Mouse (Mus musculus): ENCODE data around the gene Lypd6b.
A peak's percentile ranks its signal among the peaks of the same experiment; 100 is the strongest.

The Lypd6b gene

DNA sequence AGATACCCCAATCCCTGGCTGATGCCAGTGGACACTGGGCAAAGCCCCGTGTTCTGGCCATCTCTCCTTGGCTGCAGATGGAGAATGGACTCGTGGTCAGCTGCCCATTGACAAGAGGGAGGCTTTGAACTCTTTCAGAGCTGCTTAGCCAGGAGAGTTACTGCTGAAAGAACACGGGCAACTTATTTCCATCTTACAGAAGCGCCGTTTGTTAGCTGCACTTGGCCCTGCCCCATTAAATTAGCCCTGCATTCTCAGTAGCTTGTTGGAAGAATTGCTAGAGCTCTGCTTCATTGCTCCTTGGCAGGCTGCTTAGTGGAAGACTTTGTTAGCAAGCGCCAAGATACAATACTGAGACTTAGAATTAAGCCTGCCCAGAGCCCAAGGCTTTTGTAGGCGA lies 81.6 kb downstream of the Lypd6b start:
- DNase-seq (ENCODE audit: low spot score): peak; percentile 18

DNA sequence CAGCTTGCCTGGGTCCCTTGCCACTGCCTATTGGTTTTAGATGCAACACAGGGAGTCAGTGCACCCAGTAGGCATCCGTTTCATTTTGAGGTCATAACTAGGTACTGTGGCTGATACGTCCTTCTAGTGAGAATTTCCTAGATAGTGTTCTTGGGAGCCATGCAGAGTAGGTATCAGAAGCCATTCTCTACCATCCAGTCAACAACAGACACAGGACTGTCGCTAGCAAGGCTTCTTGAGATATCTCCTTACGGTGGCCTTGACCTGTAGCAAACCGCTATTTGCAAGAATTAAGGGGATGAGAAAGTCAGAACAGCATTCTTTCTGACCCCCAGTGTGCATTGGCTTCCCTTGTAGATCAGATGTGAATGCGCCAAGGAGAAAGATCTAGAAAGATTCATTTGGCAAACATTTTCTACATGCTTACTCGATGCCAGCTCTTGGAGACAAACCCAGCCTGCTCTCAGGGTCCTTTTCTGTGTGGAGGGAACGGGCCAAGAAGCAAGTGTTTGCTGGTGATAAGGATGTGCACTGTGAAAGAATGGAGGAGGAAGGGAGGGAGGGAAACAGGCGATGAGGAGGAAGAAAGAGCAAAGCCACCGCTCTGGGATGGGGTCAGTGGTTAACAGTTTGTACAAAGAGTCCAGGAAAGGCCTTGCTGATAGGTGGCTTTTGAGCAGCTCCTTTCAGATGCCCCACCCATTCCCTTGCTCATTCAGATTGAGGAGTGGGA lies 82.5 kb downstream of the Lypd6b start:
- no peak for DNase-seq (ENCODE audit: low spot score)

DNA sequence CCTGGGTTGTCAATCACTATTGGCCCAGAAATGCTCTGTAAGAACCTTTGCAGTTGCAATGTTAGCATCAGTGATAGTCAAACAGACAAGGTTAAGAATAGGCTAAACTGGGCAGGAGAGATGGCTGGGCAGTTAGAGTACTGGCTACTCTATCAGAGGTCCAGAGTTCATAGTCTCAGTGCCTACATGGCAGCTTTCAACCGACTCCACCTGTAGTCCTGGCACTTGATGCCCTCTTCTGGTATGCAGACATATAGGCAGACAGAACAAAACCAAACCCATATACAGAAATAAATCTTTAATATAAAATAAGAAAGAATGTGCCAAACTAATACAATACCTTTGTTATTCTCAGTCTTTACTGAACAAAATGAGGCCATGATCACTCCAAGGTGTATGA lies 83.5 kb downstream of the Lypd6b start:
- DNase-seq (ENCODE audit: low spot score): no peak

DNA sequence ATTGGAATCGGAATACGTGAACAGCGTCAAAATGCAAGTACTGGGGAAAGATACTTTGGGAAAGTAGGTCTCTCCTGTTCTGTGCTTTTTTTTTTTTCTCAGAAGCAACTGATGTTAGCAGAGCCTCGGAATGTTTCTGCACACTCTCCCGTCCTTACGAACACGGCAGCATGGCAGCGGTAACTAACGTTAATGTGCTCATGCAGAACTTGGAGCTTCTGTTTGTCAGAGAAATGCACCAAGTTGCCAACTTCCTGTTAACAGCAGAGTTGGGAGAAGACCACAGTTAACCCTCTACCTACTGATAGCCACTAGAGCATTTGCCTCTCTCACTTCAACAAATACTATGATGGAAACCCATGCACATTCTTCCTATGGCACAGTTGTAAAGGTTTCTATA lies 93.0 kb downstream of the Lypd6b start:
- DNase-seq (ENCODE audit: low spot score): no peak

DNA sequence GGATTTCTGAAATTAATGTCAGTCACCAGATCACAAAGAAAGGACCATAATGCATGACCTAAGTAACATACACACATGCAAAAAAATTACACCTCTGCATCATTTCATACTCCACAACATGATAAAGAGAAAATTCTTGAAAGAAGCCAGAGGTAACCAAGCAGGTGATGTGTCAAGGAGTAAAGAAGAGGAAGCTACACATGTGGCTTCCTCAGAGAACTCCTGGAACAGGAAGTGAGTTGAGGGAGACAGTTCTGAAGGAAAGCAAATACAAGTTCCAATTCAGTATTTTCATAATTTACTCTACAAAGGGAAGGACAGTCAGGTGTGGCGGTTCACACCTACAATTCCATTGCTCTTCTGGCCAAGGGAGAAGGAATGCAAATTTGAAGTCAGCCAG lies 93.5 kb downstream of the Lypd6b start:
- no peak for DNase-seq (ENCODE audit: low spot score)

DNA sequence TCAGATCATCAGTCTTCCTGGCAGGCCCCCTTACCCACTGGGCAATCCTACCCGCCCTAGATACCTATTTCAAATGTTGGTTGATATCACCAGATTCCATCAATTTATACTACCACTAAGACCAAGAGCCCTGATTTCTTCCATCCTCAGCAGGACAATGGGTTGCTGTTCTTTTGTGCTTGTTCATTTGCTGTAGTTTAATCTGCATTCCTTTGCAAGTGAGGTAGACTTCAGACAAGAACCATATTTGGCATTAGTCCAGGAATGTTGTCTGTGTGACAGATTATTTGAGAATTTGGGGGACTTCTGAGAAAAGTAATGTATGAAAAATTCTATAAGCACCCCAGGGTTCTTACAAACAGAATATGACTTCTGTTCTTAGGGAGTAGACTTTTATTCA lies 95.0 kb downstream of the Lypd6b start:
- no peak for DNase-seq (ENCODE audit: low spot score)

DNA sequence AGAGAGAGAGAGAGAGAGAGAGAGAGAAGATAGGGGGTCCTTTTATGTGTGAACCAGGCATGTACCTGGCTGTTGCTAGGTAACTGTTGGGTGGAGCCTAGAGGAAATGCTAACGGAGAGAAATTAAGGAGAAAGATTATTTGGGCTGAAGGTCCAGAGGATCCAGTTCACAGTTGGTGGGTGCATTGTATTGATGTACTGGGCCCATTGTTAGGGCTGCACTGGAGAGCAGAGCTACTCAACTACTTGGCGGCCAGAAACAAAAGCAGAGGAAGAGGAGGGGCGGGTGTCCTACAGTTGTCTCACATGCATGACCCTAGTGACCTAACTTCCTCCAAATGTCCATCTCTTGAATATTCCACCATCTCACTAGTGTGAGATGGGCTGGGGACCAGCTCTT lies 96.5 kb downstream of the Lypd6b start:
- no peak for DNase-seq (ENCODE audit: low spot score)

DNA sequence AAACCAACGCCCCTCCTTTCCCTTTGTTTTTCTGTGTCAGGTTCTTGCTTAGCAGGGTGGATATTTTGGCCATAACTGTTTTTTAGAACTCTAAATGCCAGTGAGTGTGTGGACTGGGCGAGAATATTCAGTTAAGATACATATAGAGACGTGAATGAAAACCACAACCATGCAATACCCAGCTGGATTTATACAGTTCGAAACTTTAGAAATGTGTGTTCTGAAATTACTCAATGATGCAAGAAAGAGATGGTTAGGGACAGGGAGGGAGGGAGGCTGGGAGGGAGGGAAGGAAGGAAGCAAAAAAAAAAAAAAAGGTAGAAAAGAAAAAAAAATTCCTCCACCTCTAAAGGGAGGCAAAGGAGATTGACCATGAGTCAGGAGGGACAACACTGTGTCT lies 98.7 kb downstream of the Lypd6b start:
- DNase-seq (ENCODE audit: low spot score): no peak

DNA sequence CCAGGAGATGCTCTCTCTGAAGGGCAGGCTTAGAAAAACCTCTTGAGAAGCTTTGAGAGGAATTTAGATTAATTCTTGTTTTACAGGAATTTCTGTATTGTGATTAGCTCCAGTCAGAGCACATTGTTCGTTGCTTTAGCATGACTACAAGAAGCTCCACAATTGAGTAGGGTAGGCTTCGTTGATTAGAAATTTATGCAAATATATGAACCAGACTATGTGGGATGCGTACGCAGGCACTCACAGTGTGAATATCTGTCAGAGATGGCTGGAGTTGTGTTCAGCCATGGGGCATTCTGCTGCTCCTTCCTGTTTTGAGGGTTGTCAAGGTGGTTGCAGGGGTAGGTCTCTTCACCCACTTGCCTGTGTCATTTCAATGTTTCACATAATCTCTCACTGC lies 100.9 kb downstream of the Lypd6b start:
- no peak for DNase-seq (ENCODE audit: low spot score)

DNA sequence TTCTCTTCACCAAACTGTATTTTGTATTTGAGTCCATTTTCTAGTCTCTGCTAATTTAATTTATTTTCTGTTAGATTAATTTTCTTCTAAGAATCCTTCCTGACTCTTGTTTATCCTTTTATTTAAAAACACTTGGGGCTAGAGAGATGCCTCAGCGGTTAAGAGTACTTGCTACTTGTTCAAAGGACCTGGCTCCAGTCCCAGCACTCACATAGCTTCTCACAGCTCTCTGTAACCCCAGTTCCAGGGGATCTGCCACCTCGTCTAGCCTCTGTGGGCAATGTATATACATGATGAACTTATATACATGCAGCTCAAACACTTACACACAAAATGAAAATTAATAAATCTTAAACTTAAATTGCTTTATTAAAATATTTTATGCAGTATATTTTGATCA lies 103.2 kb downstream of the Lypd6b start:
- DNase-seq (ENCODE audit: low spot score): no peak

DNA sequence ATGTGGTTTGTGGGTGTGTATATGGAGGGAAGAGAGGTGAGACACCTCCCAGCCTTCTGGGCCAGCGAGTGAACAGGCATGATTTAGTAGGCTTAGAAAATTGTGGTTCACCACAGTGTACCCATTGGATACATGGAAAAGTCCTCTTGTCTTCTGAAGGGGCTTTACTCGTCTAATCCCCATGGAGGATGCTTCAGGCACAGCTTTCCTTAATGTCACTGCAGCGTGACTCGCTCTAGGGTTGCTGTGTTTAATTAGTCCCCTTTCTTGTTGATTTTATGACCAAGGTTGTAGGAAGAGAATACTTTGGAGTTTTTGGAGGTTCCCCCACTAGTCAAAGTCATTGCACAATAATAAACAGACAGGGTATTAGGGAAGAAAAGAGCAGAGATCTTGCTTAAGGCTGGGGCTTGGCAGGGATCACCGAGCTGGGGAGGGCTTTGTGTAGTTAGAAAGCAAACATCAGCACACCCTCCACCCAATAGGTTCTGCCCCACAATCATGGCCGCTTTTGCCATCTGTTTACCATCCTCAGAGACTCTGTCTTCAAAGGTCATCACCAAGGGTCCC lies 122.4 kb downstream of the Lypd6b start:
- no peak for DNase-seq (ENCODE audit: low spot score)

DNA sequence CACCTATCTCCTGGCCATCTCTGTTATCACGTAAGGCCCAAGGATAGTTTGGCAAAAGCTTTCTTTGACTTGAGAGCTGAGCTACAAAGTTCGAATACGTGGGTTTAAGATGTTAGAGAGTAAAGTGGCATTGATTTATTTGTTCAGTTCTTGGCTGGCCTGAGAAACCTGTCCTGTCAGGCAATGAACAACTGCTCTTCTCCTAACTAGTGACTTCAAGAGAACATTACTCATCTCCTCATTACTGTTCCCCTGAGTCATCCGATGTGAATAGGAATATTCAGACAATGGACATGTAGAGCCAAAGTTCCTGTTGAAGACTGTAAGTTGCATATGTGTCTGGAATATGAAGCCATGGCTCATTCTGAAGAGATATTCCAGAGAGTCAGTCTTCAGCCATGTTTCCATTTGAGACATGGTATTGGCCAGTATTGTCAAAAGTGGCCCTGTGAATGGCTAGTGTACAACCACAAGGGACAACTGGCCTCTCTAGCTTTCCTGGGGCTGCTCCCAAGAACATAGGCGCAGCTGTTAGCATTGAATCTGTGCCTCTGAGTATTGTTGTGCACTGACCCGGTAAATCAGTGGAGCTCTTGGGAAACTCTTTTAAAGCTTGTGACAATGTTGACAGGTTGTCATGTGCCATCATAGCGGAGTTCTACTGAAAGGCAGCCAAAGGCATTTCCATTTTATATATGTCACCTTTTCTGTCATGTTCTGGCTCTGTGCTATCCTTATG lies 124.0 kb downstream of the Lypd6b start:
- peak; percentile 25 for DNase-seq (ENCODE audit: low spot score)

DNA sequence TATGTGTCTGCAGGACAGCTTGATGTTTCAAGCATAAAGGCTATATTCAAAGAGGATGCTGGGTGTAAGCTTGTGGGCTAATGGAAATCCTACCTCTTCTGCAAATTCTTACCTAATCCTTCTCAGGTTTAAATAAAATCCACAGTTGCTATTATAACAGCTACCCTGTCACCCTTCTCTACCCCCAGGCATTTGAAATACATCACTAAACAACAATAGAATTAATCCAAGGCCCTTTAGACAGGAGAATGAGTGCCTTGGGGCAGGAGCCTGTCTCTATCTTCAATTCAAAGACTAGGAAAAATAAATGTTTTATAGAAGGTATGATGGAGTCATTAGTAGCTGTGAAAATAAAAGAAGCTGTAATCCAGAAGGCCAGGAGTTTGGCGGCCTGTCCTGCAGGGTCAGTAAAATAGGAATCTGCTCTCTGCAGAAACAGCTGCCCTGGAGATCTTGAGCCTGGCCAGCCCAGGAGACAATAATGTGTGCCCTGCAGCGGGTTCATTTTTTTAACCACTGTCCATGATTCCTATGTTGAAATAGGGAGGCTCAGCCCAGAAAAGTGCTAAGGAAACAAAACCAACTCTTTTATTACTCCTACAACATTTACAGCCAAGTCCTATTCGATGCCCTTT lies 124.9 kb downstream of the Lypd6b start:
- peak; percentile 87 for DNase-seq (ENCODE audit: low spot score)

DNA sequence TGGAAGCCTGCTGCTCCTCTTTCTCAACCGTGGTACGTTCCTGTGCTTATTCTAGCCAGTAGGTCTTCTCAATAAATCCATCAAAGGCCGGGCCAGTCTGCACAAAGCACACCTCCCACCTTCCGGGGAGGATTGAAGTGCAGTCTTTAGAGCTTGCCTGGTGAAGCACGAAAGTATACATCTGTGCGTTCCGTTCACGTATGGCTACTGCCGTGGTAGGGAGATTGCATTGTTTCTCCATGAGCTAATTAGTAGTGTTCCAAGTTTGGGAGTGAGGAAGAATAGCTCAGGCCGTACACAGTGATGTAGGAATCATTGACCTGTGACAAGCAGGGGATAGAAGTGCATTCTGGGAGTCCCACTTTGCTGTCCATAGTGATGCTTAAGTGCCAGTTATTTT lies 130.0 kb downstream of the Lypd6b start:
- no peak for DNase-seq (ENCODE audit: low spot score)

DNA sequence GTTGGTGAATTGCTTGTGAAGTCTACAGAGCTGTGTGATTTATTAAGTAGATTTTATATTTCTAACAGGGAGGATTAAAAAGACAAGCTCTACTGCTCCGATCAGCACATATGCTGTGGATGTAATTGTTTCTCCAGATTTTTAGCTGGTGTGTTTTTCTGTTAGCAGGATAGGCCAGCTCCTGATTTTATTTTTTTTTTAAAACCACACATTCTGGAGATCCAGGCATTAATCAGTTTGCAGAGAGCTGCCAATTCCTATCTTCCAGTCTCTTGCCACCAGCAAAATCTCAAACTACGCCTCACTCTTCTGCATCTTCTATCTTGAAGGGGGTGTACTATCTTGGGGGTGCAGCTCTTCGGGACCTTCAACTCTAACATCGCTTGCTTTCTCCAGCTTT lies 130.6 kb downstream of the Lypd6b start:
- no peak for DNase-seq (ENCODE audit: low spot score)

DNA sequence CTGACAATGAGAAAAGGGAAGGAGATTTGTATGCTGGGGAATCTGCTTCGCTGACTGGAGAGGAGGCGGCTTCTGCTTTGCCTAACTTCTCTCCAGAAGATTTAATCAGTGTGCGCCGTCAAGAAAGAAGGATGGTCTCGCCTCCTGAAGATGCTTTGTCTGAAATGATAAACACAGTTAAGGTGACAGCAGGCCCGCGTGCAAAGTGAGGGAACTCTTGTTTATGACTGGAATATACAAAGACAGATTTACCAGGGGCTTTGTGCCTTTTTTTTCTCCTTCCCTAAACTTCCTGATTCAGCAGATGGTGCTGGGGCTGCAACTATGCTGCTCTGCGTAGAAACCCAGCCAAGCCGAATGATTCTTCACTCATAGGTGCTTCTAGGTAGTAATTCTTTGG lies 131.2 kb downstream of the Lypd6b start:
- no peak for DNase-seq (ENCODE audit: low spot score)

DNA sequence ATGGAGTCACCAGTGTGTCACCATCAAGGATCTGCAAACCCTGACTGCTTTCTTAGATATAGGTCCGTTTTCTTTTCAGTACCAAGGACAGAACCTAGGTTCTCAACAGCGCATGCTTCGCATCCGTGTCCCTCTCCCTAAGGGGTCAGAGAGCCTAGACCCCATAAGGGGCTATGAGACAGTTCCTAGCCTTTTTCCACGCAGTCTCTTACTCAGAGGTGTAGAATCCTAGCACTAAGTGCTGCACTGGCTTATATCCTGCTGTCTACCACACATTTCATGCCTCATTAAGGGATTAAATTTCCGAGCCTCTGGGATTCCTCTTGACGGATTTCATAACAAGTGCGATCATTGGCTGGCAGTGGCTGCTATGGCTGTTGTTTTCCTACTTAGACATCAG lies 134.5 kb downstream of the Lypd6b start:
- DNase-seq (ENCODE audit: low spot score): peak; percentile 36

DNA sequence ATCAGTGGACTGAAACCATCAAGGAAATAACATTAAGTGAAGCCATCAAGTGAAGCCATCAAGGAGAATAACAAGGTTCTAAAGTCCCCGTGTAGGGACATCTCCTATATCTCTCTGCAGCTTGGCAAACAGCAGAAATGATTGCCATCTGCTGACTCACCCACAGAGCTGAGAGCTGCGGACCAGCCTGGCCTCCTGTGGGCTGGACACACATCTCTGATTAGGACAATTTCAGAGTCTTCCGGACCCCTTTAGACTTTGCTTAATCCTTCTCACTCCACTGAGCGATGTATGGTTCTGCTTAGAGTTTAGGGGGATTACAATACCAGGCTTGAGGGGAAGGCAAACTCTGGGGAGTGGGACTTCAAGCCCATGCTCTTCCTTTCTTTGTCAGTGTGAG lies 135.3 kb downstream of the Lypd6b start:
- DNase-seq (ENCODE audit: low spot score): no peak

DNA sequence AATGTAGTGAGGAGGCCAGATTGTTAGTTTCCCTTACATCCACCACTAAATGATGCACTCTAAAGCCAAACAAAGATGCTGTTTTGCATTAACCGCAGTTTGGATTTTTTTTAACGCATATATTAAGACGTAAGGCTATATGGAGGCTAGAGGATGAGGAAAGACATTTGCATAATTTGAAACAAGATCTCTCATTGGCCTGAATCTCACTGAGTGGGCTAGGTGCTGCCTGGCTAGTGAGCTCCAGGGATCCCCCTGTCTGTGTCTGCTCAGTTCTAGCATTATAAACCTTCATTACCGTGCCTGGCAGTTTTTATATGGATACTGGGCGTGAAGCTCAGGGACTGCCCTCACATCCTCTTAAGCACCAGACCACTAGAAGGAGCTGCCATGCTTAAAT lies 138.7 kb downstream of the Lypd6b start:
- DNase-seq (ENCODE audit: low spot score): no peak

DNA sequence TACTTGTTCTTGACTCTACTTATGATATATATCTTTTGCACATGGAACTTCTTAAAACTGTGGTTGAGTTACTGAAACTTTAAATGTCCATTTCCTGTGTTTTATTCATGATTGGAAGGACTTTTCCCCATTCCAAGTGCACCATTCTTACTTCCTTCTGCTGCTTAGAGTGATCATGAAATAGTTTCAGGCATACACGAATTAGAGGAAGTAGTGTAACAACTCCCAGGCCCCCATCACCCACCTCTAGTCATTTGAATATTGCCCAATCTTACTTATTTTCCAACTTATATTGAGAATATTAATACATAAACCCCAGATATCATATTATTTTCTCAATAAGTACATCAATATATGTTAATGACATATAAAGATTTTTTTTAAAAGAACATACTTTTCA lies 139.9 kb downstream of the Lypd6b start:
- DNase-seq (ENCODE audit: low spot score): no peak

DNA sequence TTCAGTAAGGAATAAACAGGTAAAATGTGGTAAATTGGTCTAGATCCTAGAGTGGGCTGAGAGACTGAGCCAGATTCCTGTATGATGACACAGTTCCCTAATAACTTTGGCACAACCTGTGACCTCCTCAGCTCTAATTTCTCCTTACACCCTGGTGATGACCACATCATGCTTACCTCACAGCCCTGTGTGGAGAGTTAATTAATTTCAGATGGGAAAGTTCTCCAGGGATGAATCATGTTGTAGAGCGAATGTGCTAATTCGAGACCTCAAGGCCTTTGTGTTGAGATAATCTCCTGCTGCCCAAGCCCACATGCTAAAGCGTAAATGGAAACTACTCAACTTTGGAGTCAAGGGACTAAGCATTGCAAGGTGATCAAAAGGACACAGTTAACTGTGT lies 142.4 kb downstream of the Lypd6b start:
- DNase-seq (ENCODE audit: low spot score): peak; percentile 29

DNA sequence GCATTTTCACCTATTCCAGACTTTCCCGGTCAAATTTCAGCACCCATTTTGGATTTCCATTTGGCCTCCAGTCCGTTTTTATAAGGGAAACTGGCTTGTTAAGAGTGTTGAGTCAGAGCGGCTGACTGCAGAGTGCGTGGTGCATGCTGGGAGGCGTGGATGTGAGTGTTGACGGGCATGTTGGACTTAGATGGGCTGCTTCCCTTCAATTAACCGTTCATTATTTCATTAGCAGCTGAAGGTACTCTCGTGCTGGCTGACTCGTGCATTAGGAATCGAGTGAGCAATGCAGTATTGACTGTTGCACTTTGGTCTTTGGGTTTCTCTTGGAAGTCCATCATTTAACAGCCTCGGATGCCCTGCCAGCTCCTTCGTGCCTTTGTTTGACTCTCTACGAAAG lies 150.1 kb downstream of the Lypd6b start:
- DNase-seq (ENCODE audit: low spot score): no peak

DNA sequence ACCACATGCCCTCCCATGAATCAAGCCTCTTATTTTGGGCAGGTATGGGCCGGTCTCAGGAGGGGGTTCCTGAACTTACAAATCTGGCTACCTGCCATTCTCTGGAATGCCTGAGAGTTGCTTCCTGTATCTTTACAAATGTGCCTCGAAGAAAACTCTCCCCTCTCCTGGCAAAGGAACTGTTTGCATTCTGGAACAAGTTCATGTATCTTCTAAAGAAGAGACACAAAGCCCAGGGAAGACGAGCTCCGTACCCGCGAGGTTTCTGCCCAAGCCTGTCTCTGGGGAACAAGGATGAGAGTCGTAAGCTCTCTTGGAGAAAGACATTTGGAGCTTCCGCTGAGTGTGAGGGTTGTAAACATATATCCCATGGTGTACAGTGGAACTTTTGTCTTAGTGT lies 150.8 kb downstream of the Lypd6b start:
- DNase-seq (ENCODE audit: low spot score): no peak
